Mouse (Mus musculus) CH12.LX (cell line): Measurements from ENCODE around the gene Clec2l. TPM values are rescaled to one million over a fixed set of nuclear protein-coding genes. Genes with fewer than 3 reads are reported as not detected.

Experiments used
- DNase-seq: peaks from one replicate; pipeline ENCODE4 v3.0.0-alpha.2; 2013; ENCODE audit errors: extremely low read depth
- H3K27ac ChIP-seq: 2 replicates; pipeline ENCODE4 v1.5.1; 2012; ENCODE audit warnings: low read depth, mild to moderate bottlenecking, control low read depth, moderate library complexity; ENCODE audit not compliant: insufficient read depth
- H3K27me3 ChIP-seq: replicated peaks from 2 replicates; pipeline ENCODE3; 2012; ENCODE audit warnings: inconsistent platforms
- H3K36me3 ChIP-seq, 2 experiments: replicated peaks in 1 of 2; 2 replicates each; pipeline versions ENCODE3 to v1.6.1; 2012; ENCODE audit warnings: inconsistent platforms in 1 of 2, low read length in 1 of 2, mild to moderate bottlenecking in 1 of 2, mixed read lengths in 1 of 2, moderate library complexity in 1 of 2; ENCODE audit not compliant: control insufficient read depth in 1 of 2, insufficient read depth in 1 of 2
- H3K4me1 ChIP-seq, 2 experiments: 2 replicates each; pipeline ENCODE4 v1.6.1; 2012; ENCODE audit warnings: inconsistent platforms in 1 of 2, moderate library complexity in 1 of 2; ENCODE audit not compliant: insufficient read depth in 2 of 2, control insufficient read depth in 1 of 2
- H3K4me2 ChIP-seq: 2 replicates; pipeline ENCODE4 v1.6.1; 2012; ENCODE audit warnings: low read depth, mild to moderate bottlenecking, control low read depth; ENCODE audit not compliant: poor library complexity, insufficient read depth, severe bottlenecking
- H3K4me3 ChIP-seq, 3 experiments: fragments of 150-350 bp in 1 of 3; sonication (generic) in 1 of 3; replicated peaks in 1 of 3; 2 replicates each; pipeline versions ENCODE3 to v1.5.1; 2011 to 2012; ENCODE audit warnings: low read depth in 2 of 3, low read length in 2 of 3, mild to moderate bottlenecking in 2 of 3, moderate library complexity in 2 of 3, control low read depth in 1 of 3, improper control_type of control experiment in 1 of 3, inconsistent platforms in 1 of 3, mixed read lengths in 1 of 3; ENCODE audit not compliant: poor library complexity in 1 of 3
- H3K79me2 ChIP-seq: replicated peaks from 2 replicates; pipeline ENCODE4 v1.6.1; 2012; ENCODE audit warnings: mild to moderate bottlenecking, moderate library complexity; ENCODE audit not compliant: control insufficient read depth, poor library complexity, insufficient read depth, severe bottlenecking; ENCODE audit errors: extremely low read depth
- H3K9ac ChIP-seq: 2 replicates; pipeline ENCODE4 v1.6.1; 2012; ENCODE audit warnings: low read depth, mild to moderate bottlenecking, control low read depth, moderate library complexity; ENCODE audit not compliant: insufficient read depth
- H3K9me3 ChIP-seq: replicated peaks from 2 replicates; pipeline ENCODE3; 2012; ENCODE audit warnings: low read length, inconsistent platforms, mixed read lengths
- CHD1 ChIP-seq: IDR thresholded peaks from 2 replicates; pipeline ENCODE4 v1.6.1; 2012; ENCODE audit warnings: low read depth, low read length, improper control_type of control experiment, inconsistent platforms
- CTCF ChIP-seq, 2 experiments: IDR thresholded peaks in 1 of 2; conservative IDR thresholded peaks in 1 of 2; 2 replicates each; pipeline ENCODE4 v1.5.1; 2011 to 2012; ENCODE audit warnings: low read depth in 2 of 2, low read length in 2 of 2, improper control_type of control experiment in 1 of 2, inconsistent platforms in 1 of 2, mild to moderate bottlenecking in 1 of 2, moderate library complexity in 1 of 2
- ELF1 ChIP-seq: IDR thresholded peaks from 2 replicates; pipeline ENCODE4 v1.6.1; 2014; ENCODE audit warnings: low read depth, mild to moderate bottlenecking, inconsistent platforms, low read length, improper control_type of control experiment
- IRF4 ChIP-seq: IDR thresholded peaks from 2 replicates; pipeline ENCODE4 v1.6.1; 2014; ENCODE audit warnings: low read depth, mild to moderate bottlenecking, inconsistent platforms, low read length, improper control_type of control experiment
- JUN ChIP-seq: IDR thresholded peaks from 2 replicates; pipeline ENCODE4 v1.6.1; 2011; ENCODE audit warnings: low read depth, mild to moderate bottlenecking, low read length, improper control_type of control experiment, moderate library complexity; ENCODE audit not compliant: insufficient read depth
- JUND ChIP-seq: conservative IDR thresholded peaks from 2 replicates; pipeline ENCODE4 v1.6.1; 2011; ENCODE audit warnings: low read depth, low read length, improper control_type of control experiment
- MAFK ChIP-seq: IDR thresholded peaks from 2 replicates; pipeline ENCODE4 v1.6.1; 2011; ENCODE audit warnings: low read length, improper control_type of control experiment; ENCODE audit not compliant: insufficient replicate concordance
- MEF2A ChIP-seq: IDR thresholded peaks from 2 replicates; pipeline ENCODE4 v1.6.1; 2014; ENCODE audit warnings: low read depth, mild to moderate bottlenecking, inconsistent platforms, low read length, improper control_type of control experiment, borderline replicate concordance
- MYC ChIP-seq: IDR thresholded peaks from 2 replicates; pipeline ENCODE4 v1.6.1; 2011; ENCODE audit warnings: low read depth, mild to moderate bottlenecking, improper control_type of control experiment, low read length
- NELFE ChIP-seq: IDR thresholded peaks from 2 replicates; pipeline ENCODE4 v1.6.1; 2011; ENCODE audit warnings: low read depth, low read length, improper control_type of control experiment
- POLR2A ChIP-seq: IDR thresholded peaks from 2 replicates; pipeline ENCODE4 v1.6.1; 2011; ENCODE audit warnings: low read depth, mild to moderate bottlenecking, improper control_type of control experiment, low read length
- RAD21 ChIP-seq: IDR thresholded peaks from 2 replicates; pipeline ENCODE4 v1.6.1; 2011; ENCODE audit warnings: low read depth, mild to moderate bottlenecking, low read length, improper control_type of control experiment, moderate library complexity
- UBTF ChIP-seq: IDR thresholded peaks from 2 replicates; pipeline ENCODE4 v1.6.1; 2012; ENCODE audit warnings: low read depth, mild to moderate bottlenecking, inconsistent platforms, low read length, improper control_type of control experiment, moderate library complexity
- USF1 ChIP-seq: IDR thresholded peaks from 2 replicates; pipeline ENCODE4 v1.6.1; 2014; ENCODE audit warnings: low read depth, mild to moderate bottlenecking, inconsistent platforms, low read length, improper control_type of control experiment
- dilution Hi-C: fragments of 300-500 bp; cut with MboI; formaldehyde crosslinking; loops from 2 replicates; pipeline ENCODE4 v1.14.3; 2020; ENCODE audit warnings: low sequenced_read_pairs; ENCODE audit not compliant: extremely low pct_unique_long_range_greater_than_20kb, extremely low pct_ligation_motif_present
- in situ Hi-C: fragments of 300-500 bp; cut with MboI; formaldehyde crosslinking; loops from 3 replicates; pipeline ENCODE4 v1.14.3; 2019; ENCODE audit warnings: low sequenced_read_pairs, low pct_ligation_motif_present, low pct_unique_long_range_greater_than_20kb, mixed read lengths
- polyA plus RNA-seq: library from polyadenylated mRNA; unstranded; fragments of >175 nt; gene quantifications from 2 replicates; pipeline ENCODE4 v1.2.1, GENCODE M21; 2012; ENCODE audit warnings: low read depth; ENCODE audit not compliant: insufficient read length
- total RNA-seq, 2 experiments: library from RNA; depleted of rRNA; stranded (reverse); fragments of 300-350 nt in 1 of 2; fragments of >200 nt in 1 of 2; gene quantifications; 2 replicates each; pipeline ENCODE4 v1.2.3; 2012 to 2014

Gene Clec2l
- total and polyA plus RNA-seq, 3 experiments = 0.17 to 0.26 (median 0.21) TPM

DNA sequence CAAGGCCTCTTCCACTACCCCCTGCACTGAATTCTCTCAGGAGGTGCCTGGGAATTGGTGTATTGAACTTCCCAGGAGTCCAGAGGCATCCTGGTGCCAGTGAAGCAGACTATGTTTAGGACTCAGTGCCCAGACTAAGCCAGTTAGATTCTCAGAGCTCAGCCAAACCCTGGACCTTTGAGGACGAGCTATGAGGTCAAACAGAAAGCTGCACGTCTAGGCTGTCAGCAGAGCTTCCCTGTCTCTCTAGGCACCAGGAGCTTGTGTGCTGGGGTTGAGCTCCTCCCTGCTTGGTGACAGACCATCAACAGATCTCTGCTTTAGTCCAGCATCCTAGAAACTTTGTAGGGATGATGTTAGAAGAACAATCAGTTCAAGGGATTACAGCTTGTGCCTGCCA lies 38.6 kb downstream of the Clec2l start:
- Histone ChIP-seq H3K79me2 (no peaks in the 10 kb centered on the region), H3K9me3 (no peaks in the 10 kb centered on the region), H3K36me3 (peaks cover 4 to 37% of the 10 kb centered on the region in 2 experiments), H3K9ac (no peak overlapping the region), H3K27ac (no peak overlapping the region), H3K4me3 (no peak overlapping the region), H3K27me3 (no peaks in the 10 kb centered on the region), H3K4me1 (peaks cover 0 to 9% of the 10 kb centered on the region in 2 experiments; a peak in 2 of 4 replicates), H3K4me2 (no peak overlapping the region)
- TF ChIP-seq USF1 (no peak), POLR2A (no peak), MYC (no peak), ELF1 (no peak), MAFK (no peak), NELFE (no peak), CHD1 (no peak), MEF2A (no peak), JUND (no peak), RAD21 (no peak), CTCF (conservative IDR thresholded peaks at IDR 0.05 in 1 of 2, IDR thresholded peaks at IDR 0.05 in 1 of 2; ENCODE audit: low read depth in 2 of 2, low read length in 2 of 2) (no peak), UBTF (no peak)
- DNase-seq = no peak
- dilution Hi-C loops (no loop called here), in situ Hi-C loops (no loop called here)

DNA sequence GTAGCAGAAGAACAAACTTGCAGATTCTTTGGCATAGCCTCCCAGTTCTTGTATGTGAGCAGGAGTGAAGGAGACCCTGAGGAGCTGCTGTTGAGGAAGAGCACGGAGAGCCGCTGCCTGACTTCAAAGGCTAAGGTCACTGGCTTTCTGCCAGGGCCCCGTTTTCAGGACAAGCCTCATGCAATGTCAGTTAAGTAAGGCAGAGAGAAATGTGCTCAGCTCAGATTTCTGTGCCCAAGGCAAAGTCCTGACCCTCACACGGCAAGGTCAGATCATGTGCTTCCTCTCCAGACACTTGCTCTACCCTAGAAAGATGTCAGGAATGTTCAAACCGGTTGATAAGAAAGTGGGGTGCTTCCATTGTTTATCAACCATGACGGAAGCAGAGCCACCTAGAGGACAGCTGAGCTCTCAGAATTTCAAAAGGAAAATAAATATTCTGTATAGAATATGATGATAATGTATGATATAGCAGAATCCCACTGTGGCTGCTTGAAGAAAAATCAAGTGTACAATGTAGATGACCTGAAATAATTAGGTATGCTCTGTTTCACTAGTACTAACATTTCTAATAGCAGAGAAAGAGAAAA lies 40.0 kb downstream of the Clec2l start:
- in situ Hi-C loops = no loop called here
- Histone ChIP-seq H3K79me2 (no peaks in the 10 kb centered on the region), H3K9me3 (no peaks in the 10 kb centered on the region), H3K9ac (no peak overlapping the region), H3K27ac (no peak overlapping the region), H3K27me3 (no peaks in the 10 kb centered on the region), H3K36me3 (peaks cover 4 to 33% of the 10 kb centered on the region in 2 experiments), H3K4me3 (no peak overlapping the region), H3K4me2 (no peak overlapping the region), H3K4me1 (peaks cover 0 to 6% of the 10 kb centered on the region in 2 experiments; a peak in 2 of 4 replicates)
- no peak for DNase-seq
- dilution Hi-C loops = no loop called here
- TF ChIP-seq MYC (no peak), JUN (no peak), POLR2A (no peak), NELFE (no peak), IRF4 (no peak), RAD21 (no peak)
- TF ChIP-seq, all 38 proteins: peak for 0
